ENCODE assay signal across 32 mouse cellular contexts in genomic region chr14:99339021-99339420, GRCm38 (mm10). TPM values are rescaled to one million over a fixed set of nuclear protein-coding genes. Genes with fewer than 3 reads are reported as not detected.
DNase-seq lines count a peak whose midpoint lies in the region; ATAC-seq and TF ChIP-seq lines count a peak whose summit lies in the region.
"Had no signal": no experiment of that assay in that cellular context is flagged by ENCODE, and none has a peak within 500 bp of the region (broad histone marks: within the 10 kb centered on the region; RNA-seq: fewer than 3 reads in every experiment).

No protein-coding gene starts in this region.

- 49% methylated on average over 8 of the region's 8 CpGs for WGBS in hindbrain, embryonic 11.5 days
- 38% methylated on average over 8 of the region's 8 CpGs for WGBS in hindbrain, embryonic 13.5 days
- 52% methylated on average over 8 of the region's 8 CpGs for WGBS in stomach, embryonic 15.5 days
- WGBS in stomach, postnatal 0 days, result 47% methylated on average over 8 of the region's 8 CpGs

- no peaks in the 10 kb centered on the region for H3K4me1 ChIP-seq in hindbrain, embryonic 11.5 days (replicated peaks; ENCODE audit: control insufficient read depth, insufficient read depth, low read length)
- H3K4me1 ChIP-seq in hindbrain, embryonic 13.5 days (replicated peaks), result peaks cover 3% of the 10 kb centered on the region; the same call in 1 of the 2 replicates
- H3K4me1 ChIP-seq in stomach, embryonic 15.5 days, result no peaks in the 10 kb centered on the region; the same call in 1 of the 2 replicates
- no peaks in the 10 kb centered on the region for H3K4me1 ChIP-seq in stomach, postnatal 0 days (replicated peaks; ENCODE audit: control insufficient read depth, insufficient read depth)
- H3K4me1 ChIP-seq: embryonic facial prominence, embryonic 10.5 days; embryonic facial prominence, embryonic 15.5 days; heart, embryonic 15.5 days; liver, embryonic 12.5 days; midbrain, embryonic 15.5 days; neural tube, embryonic 15.5 days had no signal

- TF ChIP-seq EP300 in stomach, postnatal 0 days (optimal IDR thresholded peaks at IDR 0.05), result no peak

- TF ChIP-seq CTCF in stomach, postnatal 0 days (IDR thresholded peaks at IDR 0.05; ENCODE audit: low read depth), result no peak

- no peaks in the 10 kb centered on the region for H3K27me3 ChIP-seq in hindbrain, embryonic 11.5 days (ENCODE audit: control insufficient read depth, insufficient read depth, low read length)
- no peaks in the 10 kb centered on the region for H3K27me3 ChIP-seq in hindbrain, embryonic 13.5 days
- H3K27me3 ChIP-seq in stomach, embryonic 15.5 days (replicated peaks), result no peaks in the 10 kb centered on the region
- H3K27me3 ChIP-seq in stomach, postnatal 0 days (ENCODE audit: control insufficient read depth, insufficient read depth, low read length), result no peaks in the 10 kb centered on the region
- H3K27me3 ChIP-seq: embryonic facial prominence, embryonic 15.5 days; heart, embryonic 15.5 days; liver, embryonic 12.5 days; midbrain, embryonic 15.5 days; neural tube, embryonic 15.5 days had no signal

- H3K36me3 ChIP-seq in hindbrain, embryonic 11.5 days (ENCODE audit: control insufficient read depth, insufficient read depth, low read length), result no peaks in the 10 kb centered on the region
- H3K36me3 ChIP-seq in hindbrain, embryonic 13.5 days, result no peaks in the 10 kb centered on the region
- H3K36me3 ChIP-seq in stomach, embryonic 15.5 days, result no peaks in the 10 kb centered on the region
- no peaks in the 10 kb centered on the region for H3K36me3 ChIP-seq in stomach, postnatal 0 days (ENCODE audit: control insufficient read depth, insufficient read depth, low read length)
- H3K36me3 ChIP-seq: embryonic facial prominence, embryonic 10.5 days; embryonic facial prominence, embryonic 15.5 days; heart, embryonic 15.5 days; liver, embryonic 12.5 days; midbrain, embryonic 15.5 days; neural tube, embryonic 15.5 days had no signal

- peak; percentile 4 for DNase-seq in hindbrain, embryonic 11.5 days (ENCODE audit: low spot score)
- DNase-seq in stomach, postnatal 0 days (ENCODE audit: low spot score), result no peak
- DNase-seq in R1 (ENCODE audit: low read depth, low spot score), result peak; percentile 69
- no peak for DNase-seq in embryo, embryonic 10 days (ENCODE audit: low spot score)
- no peak for DNase-seq in cerebellum, postnatal 14 days
- DNase-seq: adrenal gland, adult 2 months; B cell, adult 2 months; cerebellum, adult 11 months; cerebellum, adult 9-11 months; gastrocnemius, postnatal 10 days; kidney, adult 8-10 months; kidney, postnatal 4 days; layer of hippocampus, postnatal 36 days; left cerebral cortex, postnatal 4 days; liver, postnatal 0 days; retina, postnatal 1 day; right cerebral cortex, postnatal 14 days; thymus, adult 18-20 months; thymus, postnatal 25 days had no signal

- no peaks in the 10 kb centered on the region for H3K9me3 ChIP-seq in hindbrain, embryonic 11.5 days (ENCODE audit: control insufficient read depth, low read length)
- H3K9me3 ChIP-seq in hindbrain, embryonic 13.5 days, result no peaks in the 10 kb centered on the region
- no peaks in the 10 kb centered on the region for H3K9me3 ChIP-seq in stomach, embryonic 15.5 days
- no peaks in the 10 kb centered on the region for H3K9me3 ChIP-seq in stomach, postnatal 0 days (ENCODE audit: control insufficient read depth, low read length)
- H3K9me3 ChIP-seq: embryonic facial prominence, embryonic 10.5 days; embryonic facial prominence, embryonic 15.5 days; heart, embryonic 15.5 days; liver, embryonic 12.5 days; midbrain, embryonic 15.5 days; neural tube, embryonic 15.5 days had no signal

- no peak overlapping the region for H3K4me2 ChIP-seq in hindbrain, embryonic 11.5 days (replicated peaks; ENCODE audit: low read depth, low read length)
- H3K4me2 ChIP-seq in hindbrain, embryonic 13.5 days, result no peak overlapping the region
- H3K4me2 ChIP-seq in stomach, embryonic 15.5 days, result no peak overlapping the region
- no peak overlapping the region for H3K4me2 ChIP-seq in stomach, postnatal 0 days (replicated peaks; ENCODE audit: low read depth)
- H3K4me2 ChIP-seq: embryonic facial prominence, embryonic 15.5 days; heart, embryonic 15.5 days; liver, embryonic 12.5 days; midbrain, embryonic 15.5 days; neural tube, embryonic 15.5 days had no signal

- no peak overlapping the region for H3K27ac ChIP-seq in hindbrain, embryonic 11.5 days (ENCODE audit: low read depth, low read length)
- no peak overlapping the region for H3K27ac ChIP-seq in hindbrain, embryonic 13.5 days
- peak overlapping the region; percentile 16; the same call in 1 of the 2 replicates for H3K27ac ChIP-seq in stomach, embryonic 15.5 days
- no peak overlapping the region for H3K27ac ChIP-seq in stomach, postnatal 0 days (replicated peaks)
- H3K27ac ChIP-seq: embryonic facial prominence, embryonic 10.5 days; embryonic facial prominence, embryonic 15.5 days; heart, embryonic 15.5 days; hindbrain, postnatal 0 days; kidney, postnatal 0 days; liver, embryonic 12.5 days; macrophage; midbrain, embryonic 15.5 days; neural tube, embryonic 15.5 days had no signal

- no peak overlapping the region for H3K4me3 ChIP-seq in hindbrain, embryonic 11.5 days (ENCODE audit: low read depth, low read length)
- no peak overlapping the region for H3K4me3 ChIP-seq in hindbrain, embryonic 13.5 days
- no peak overlapping the region for H3K4me3 ChIP-seq in stomach, embryonic 15.5 days (replicated peaks)
- H3K4me3 ChIP-seq in stomach, postnatal 0 days (ENCODE audit: low read depth, low read length), result no peak overlapping the region
- H3K4me3 ChIP-seq: embryonic facial prominence, embryonic 10.5 days; embryonic facial prominence, embryonic 15.5 days; heart, embryonic 15.5 days; liver, embryonic 12.5 days; midbrain, embryonic 15.5 days; neural tube, embryonic 15.5 days had no signal

- no peak for ATAC-seq in hindbrain, embryonic 11.5 days (ENCODE audit: low FRiP score)
- ATAC-seq in hindbrain, embryonic 13.5 days (ENCODE audit: low FRiP score), result no peak
- no peak for ATAC-seq in stomach, embryonic 15.5 days (ENCODE audit: insufficient read depth, low FRiP score, low read depth)
- ATAC-seq in stomach, postnatal 0 days (ENCODE audit: low FRiP score, low TSS enrichment), result no peak
- ATAC-seq: activated CD4-positive, CD25-positive, alpha-beta regulatory T cell, adult 4 months; hindbrain, postnatal 0 days; liver, embryonic 12.5 days; liver, postnatal 0 days; lung, postnatal 0 days; midbrain, embryonic 15.5 days had no signal

- no peak overlapping the region for H3K9ac ChIP-seq in hindbrain, embryonic 11.5 days (ENCODE audit: low read depth, low read length)
- H3K9ac ChIP-seq in hindbrain, embryonic 13.5 days, result no peak overlapping the region
- no peak overlapping the region for H3K9ac ChIP-seq in stomach, embryonic 15.5 days
- no peak overlapping the region for H3K9ac ChIP-seq in stomach, postnatal 0 days (ENCODE audit: low read length)
- H3K9ac ChIP-seq: embryonic facial prominence, embryonic 15.5 days; heart, embryonic 15.5 days; liver, embryonic 12.5 days; liver, postnatal 0 days; midbrain, embryonic 15.5 days; neural tube, embryonic 15.5 days had no signal

RNA-seq across cellular contexts. Expression of gene Klf5, which starts 40.5 kb away (rescaled TPM):
- polyA plus RNA-seq in hindbrain, embryonic 11.5 days (2014; fragmentation: Nextera tagmentation; extraction: Ambion mirVana), result 2.2 and 2.7 TPM in 2 replicates
- 2.7 and 3.2 TPM in 2 replicates for polyA plus RNA-seq in hindbrain, embryonic 13.5 days (2015; fragmentation: Nextera tagmentation; extraction: Ambion mirVana)
- 91.2 and 104 TPM in 2 replicates for polyA plus RNA-seq in stomach, embryonic 15.5 days (2015; fragmentation: Nextera tagmentation; extraction: Ambion mirVana)
- 101 and 112 TPM in 2 replicates for polyA plus RNA-seq in stomach, postnatal 0 days (2015; fragmentation: Nextera tagmentation; extraction: Ambion mirVana)
- polyA plus RNA-seq: activated CD4-positive, CD25-positive, alpha-beta regulatory T cell, adult 4 months; macrophage had no signal

Comparison
In these comparisons a context has a peak if more than half of its experiments do, and no peak if none do; other contexts are left out.
1. DNase-seq: peak in hindbrain, embryonic 11.5 days (single experiment) and R1 (single experiment); none in stomach, postnatal 0 days (single experiment), embryo, embryonic 10 days (single experiment) and cerebellum, postnatal 14 days (0 of 2).
2. RNA of gene Klf5, which starts 40.5 kb away (polyA plus RNA-seq): 91.2 to 104 TPM in stomach, embryonic 15.5 days and 101 to 112 TPM in stomach, postnatal 0 days; 2.7 to 3.2 TPM in hindbrain, embryonic 13.5 days and 2.2 to 2.7 TPM in hindbrain, embryonic 11.5 days; every median in the first group is over 10 times any median in the second.